Mouse (Mus musculus): Measurements from ENCODE around the gene Fam43b.

GRCm38 (mm10) chr4:138353438-138354171 lies 42.7 kb downstream of the Fam43b start:
- TF ChIP-seq CTCF (IDR thresholded peaks at IDR 0.05; ENCODE audit: insufficient read depth, low read length): no peak
- no peak for TF ChIP-seq POLR2A (IDR thresholded peaks at IDR 0.05; ENCODE audit: borderline replicate concordance, extremely low read depth, low read depth, low read length)

Data from lung, adult 2 months (tissue).